Mouse (Mus musculus) heart, adult 2 months (tissue): ENCODE measurements around the gene Rtn2. TPM values are rescaled to one million over a fixed set of nuclear protein-coding genes. Genes with fewer than 3 reads are reported as not detected.
A peak's percentile ranks its signal among the peaks of the same experiment; 100 is the strongest.

Experiments
- DNase-seq, 2 experiments: peaks; one replicate each; pipeline ENCODE4 v3.0.0; 2021
- H3K27ac ChIP-seq: fragments of 200-600 bp; 2 replicates; pipeline ENCODE4 v1.8.1; 2022
- H3K27me3 ChIP-seq: fragments of 200-500 bp; 2 replicates; pipeline ENCODE4 v1.6.1; 2012; ENCODE audit warnings: mild to moderate bottlenecking, low read length, inconsistent platforms, mixed read lengths; ENCODE audit not compliant: control insufficient read depth, insufficient read depth
- H3K36me3 ChIP-seq: fragments of 200-500 bp; 2 replicates; pipeline ENCODE4 v1.6.1; 2012; ENCODE audit warnings: low read length, inconsistent platforms; ENCODE audit not compliant: control insufficient read depth, insufficient read depth
- H3K4me1 ChIP-seq: fragments of 200-500 bp; 2 replicates; pipeline ENCODE4 v1.6.1; 2011; ENCODE audit warnings: low read length; ENCODE audit not compliant: control insufficient read depth, insufficient read depth
- H3K4me3 ChIP-seq: fragments of 200-600 bp; 2 replicates; pipeline ENCODE4 v1.8.1; 2022
- H3K79me2 ChIP-seq: fragments of 200-500 bp; replicated peaks from 2 replicates; pipeline ENCODE4 v1.6.1; 2012; ENCODE audit warnings: mild to moderate bottlenecking, inconsistent platforms, low read length, moderate library complexity, mixed read lengths; ENCODE audit not compliant: control insufficient read depth, insufficient read depth
- H3K9ac ChIP-seq: fragments of 200-500 bp; 2 replicates; pipeline ENCODE4 v1.6.1; 2012; ENCODE audit warnings: low read depth, mild to moderate bottlenecking, control low read depth, inconsistent platforms, low read length, mixed read lengths
- CTCF ChIP-seq: fragments of 200-600 bp; IDR thresholded peaks from 2 replicates; pipeline ENCODE4 v1.8.1; 2022; ENCODE audit warnings: antibody characterized with exemption, mild to moderate bottlenecking, moderate library complexity
- EP300 ChIP-seq: fragments of 200-500 bp; IDR thresholded peaks from 2 replicates; pipeline ENCODE4 v1.6.1; 2011; ENCODE audit warnings: low read depth, low read length, control low read depth; ENCODE audit not compliant: insufficient read depth
- POLR2A ChIP-seq: fragments of 200-500 bp; IDR thresholded peaks from 2 replicates; pipeline ENCODE4 v1.6.1; 2011; ENCODE audit warnings: mild to moderate bottlenecking, low read depth, low read length, control low read depth; ENCODE audit not compliant: insufficient read depth
- WGBS: fragments of 180-500 bp; shearing (Covaris S2); methylation state at CpG from one replicate; pipeline ENCODE4 v1.1.7; 2018; 5-methylcytosine and 5-hydroxymethylcytosine counted together
- intact Hi-C: fragments of 180-260 bp; cut with DNase I; formaldehyde crosslinking; loops from one replicate; pipeline ENCODE4 v1.15.1; 2025
- long read RNA-seq: library from polyadenylated mRNA; stranded (forward); transcript quantifications from one replicate; pipeline ENCODE4 v2.0.0, GENCODE M21; 2021
- polyA plus RNA-seq: library from polyadenylated mRNA; depleted of rRNA; stranded (reverse); fragments of >200 nt; gene quantifications from 2 replicates; pipeline ENCODE4 v1.2.3, GENCODE M21; 2012; rRNA removed
- total RNA-seq, 2 experiments: library from RNA; stranded (reverse); gene quantifications; 2 replicates each; pipeline ENCODE4 v1.2.3; 2021

Rtn2 gene
- total RNA-seq = 100 to 1,000 TPM; 114 to 136 TPM
- 273 and 340 TPM in 2 replicates for polyA plus RNA-seq
- long read RNA-seq, transcript Rtn2-202 (7 exons, 1,076 nt) = major isoform, 22 of 33 reads
- long read RNA-seq, partial matches to known transcripts = 8 of 33 reads
- long read RNA-seq, other reads (novel, unspliced or antisense) = 1 of 33 reads

- TF ChIP-seq CTCF (no peak), EP300 (no peak), POLR2A (no peak)
- H3K79me2 ChIP-seq = no peaks in the 10 kb centered on the region
- H3K9ac ChIP-seq = peak within 1 kb of the TSS; percentile 41; the same call in 1 of the 2 replicates
- intact Hi-C loops = loop anchor here (2.0 kb wide), 1 partner anchor 104 kb away; no protein-coding TSS in a partner anchor
- no peak within 1 kb of the TSS for H3K27ac ChIP-seq
- H3K4me1 ChIP-seq = no peaks in the 10 kb centered on the region
- H3K4me3 ChIP-seq = peak within 1 kb of the TSS; percentile 45
- H3K36me3 ChIP-seq = no peaks in the 10 kb centered on the region
- peaks cover 9% of the 10 kb centered on the region for H3K27me3 ChIP-seq
- WGBS = under 1% methylated on average over 37 of the region's 37 CpGs
- peak; percentile 77 to 78 for DNase-seq
Measured at GRCm38 (mm10) chr7:19282385-19282784, at the start of gene Rtn2. Gene Rtn2 (plus strand): TSS chr7:19282624.

GRCm38 (mm10) chr7:19234652-19235051 is 47.8 kb upstream of the Rtn2 start:
- TF ChIP-seq CTCF (no peak), EP300 (no peak), POLR2A (no peak)
- Histone ChIP-seq H3K4me3 (no peak overlapping the region), H3K79me2 (peaks cover 6% of the 10 kb centered on the region), H3K36me3 (no peaks in the 10 kb centered on the region), H3K9ac (no peak overlapping the region), H3K4me1 (peaks cover 10% of the 10 kb centered on the region), H3K27me3 (no peaks in the 10 kb centered on the region), H3K27ac (peak overlapping the region; percentile 91)
- intact Hi-C loops = no loop called here
- no peak for DNase-seq
- whole genome bisulfite sequencing = 55% methylated on average over 5 of the region's 5 CpGs

DNA sequence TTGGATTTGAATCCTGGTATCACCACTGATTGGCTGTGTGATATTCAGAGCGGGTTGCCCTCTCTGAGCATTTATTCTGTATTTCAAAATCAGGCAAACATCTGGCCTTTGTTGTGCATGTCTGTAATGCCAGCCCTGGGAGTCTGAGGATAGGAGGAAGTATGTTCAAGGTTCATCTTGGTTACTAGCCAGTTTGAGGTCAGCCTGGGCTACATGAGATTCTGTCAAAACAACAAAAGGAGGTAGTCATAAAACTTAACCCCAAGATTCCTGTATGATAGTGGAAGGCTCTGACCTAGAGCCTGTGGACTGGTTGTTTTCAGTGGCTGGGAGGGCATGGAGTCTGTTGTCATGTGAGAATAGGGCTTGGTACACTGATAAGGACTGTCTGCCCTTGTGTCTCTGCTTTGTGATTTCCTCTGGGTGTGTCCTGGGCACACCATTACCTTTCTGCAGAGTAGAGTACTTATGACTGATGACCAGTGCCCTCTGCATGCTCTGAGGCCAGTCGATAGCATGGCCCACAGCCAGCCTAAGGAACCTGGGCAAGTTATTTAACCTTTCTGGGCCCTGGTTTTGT is 47.2 kb upstream of the Rtn2 start:
- intact Hi-C loops = no loop called here
- no peak for TF ChIP-seq EP300
- TF ChIP-seq POLR2A = no peak
- TF ChIP-seq CTCF = no peak
- Histone ChIP-seq H3K9ac (no peak overlapping the region), H3K27ac (peak overlapping the region; percentile 91), H3K79me2 (peaks cover 6% of the 10 kb centered on the region), H3K36me3 (no peaks in the 10 kb centered on the region), H3K27me3 (no peaks in the 10 kb centered on the region), H3K4me1 (peaks cover 12% of the 10 kb centered on the region), H3K4me3 (no peak overlapping the region)
- WGBS = 67% methylated on average over 2 of the region's 2 CpGs
- no peak for DNase-seq

DNA sequence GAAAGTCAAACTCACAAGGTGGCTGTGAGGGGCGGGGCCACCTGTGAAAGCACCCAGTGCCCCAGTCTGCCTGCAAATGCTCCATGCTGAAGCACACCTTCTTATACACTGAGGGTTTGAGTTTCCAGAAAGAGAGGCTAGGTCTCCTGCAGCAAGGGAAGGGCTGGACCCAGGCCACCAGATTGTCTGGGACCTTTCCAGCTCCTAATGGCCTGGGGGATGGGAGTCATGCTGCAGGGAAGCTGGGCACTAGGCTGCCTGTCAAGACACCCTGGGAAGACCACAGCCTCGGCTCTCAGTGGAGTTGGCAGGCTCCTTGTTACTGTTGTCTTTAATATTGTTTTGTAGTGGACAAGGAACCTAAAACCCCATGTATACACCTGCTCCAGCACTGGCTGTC is 46.0 kb upstream of the Rtn2 start:
- 52% methylated on average over 2 of the region's 2 CpGs for WGBS
- Histone ChIP-seq H3K79me2 (peaks cover 6% of the 10 kb centered on the region; the same call in 1 of the 2 replicates), H3K36me3 (no peaks in the 10 kb centered on the region), H3K27ac (peak overlapping the region; percentile 91), H3K4me3 (no peak overlapping the region), H3K9ac (peak overlapping the region; percentile 2), H3K27me3 (no peaks in the 10 kb centered on the region), H3K4me1 (peaks cover 11% of the 10 kb centered on the region)
- DNase-seq = peak; percentile 51 to 59
- intact Hi-C loops = no loop called here
- TF ChIP-seq EP300 = 0 out of 2 replicates have a peak, but pooled peaks have one; percentile 24
- no peak for TF ChIP-seq POLR2A

DNA sequence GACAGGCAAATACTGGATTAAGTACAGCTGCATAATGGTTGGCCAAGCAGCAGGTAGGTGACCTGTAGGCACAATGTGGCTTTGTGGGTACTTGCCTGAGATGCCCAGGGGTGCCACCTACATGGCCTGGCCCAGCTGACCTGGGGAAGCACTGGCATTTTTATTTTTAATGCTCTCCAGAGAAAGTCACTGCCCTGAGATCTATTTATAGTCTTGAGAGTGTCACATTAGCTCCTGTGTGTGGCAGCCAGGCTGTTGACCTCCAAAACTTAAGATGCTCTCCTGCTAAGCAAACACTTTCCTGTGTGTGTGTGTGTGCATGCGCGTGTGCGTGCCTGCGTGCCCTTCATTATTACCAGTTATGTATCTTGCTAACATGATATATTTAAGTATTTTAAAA is 44.1 kb upstream of the Rtn2 start:
- Histone ChIP-seq H3K27ac (peak overlapping the region; percentile 91), H3K79me2 (peaks cover 5% of the 10 kb centered on the region; the same call in 1 of the 2 replicates), H3K9ac (no peak overlapping the region), H3K36me3 (no peaks in the 10 kb centered on the region), H3K4me3 (no peak overlapping the region), H3K27me3 (no peaks in the 10 kb centered on the region), H3K4me1 (peaks cover 10% of the 10 kb centered on the region)
- WGBS = 79% methylated on average over 4 of the region's 4 CpGs
- intact Hi-C loops = loop anchor here (2.0 kb wide), 1 partner anchor 42 kb away; the partner anchor contains the start of gene Ppm1n
- peak; percentile 56; the same call in 1 of the 2 replicates for TF ChIP-seq EP300
- no peak for TF ChIP-seq CTCF
- 0 out of 2 replicates have a peak, but pooled peaks have one; percentile 31 for TF ChIP-seq POLR2A
- peak; percentile 31 to 58 for DNase-seq

- TF ChIP-seq EP300 = peak; percentile 93
- TF ChIP-seq CTCF = no peak; the same call in 1 of the 2 replicates
- Histone ChIP-seq H3K27ac (peak overlapping the region; percentile 91), H3K79me2 (peaks cover 6% of the 10 kb centered on the region; the same call in 1 of the 2 replicates), H3K4me1 (peaks cover 10% of the 10 kb centered on the region), H3K36me3 (no peaks in the 10 kb centered on the region), H3K27me3 (no peaks in the 10 kb centered on the region), H3K9ac (no peak overlapping the region), H3K4me3 (no peak overlapping the region)
- intact Hi-C loops = loop anchor here (2.0 kb wide), 1 partner anchor 41 kb away; the partner anchor contains the start of gene Ppm1n
- WGBS = 0% methylated on average over 1 of the region's 1 CpGs
- peak; percentile 86 to 91 for DNase-seq
Measured at GRCm38 (mm10) chr7:19239423-19239822, 43.0 kb upstream of the Rtn2 start.
